ENCODE assay signal across 9 mouse cellular contexts in the genomic region with DNA sequence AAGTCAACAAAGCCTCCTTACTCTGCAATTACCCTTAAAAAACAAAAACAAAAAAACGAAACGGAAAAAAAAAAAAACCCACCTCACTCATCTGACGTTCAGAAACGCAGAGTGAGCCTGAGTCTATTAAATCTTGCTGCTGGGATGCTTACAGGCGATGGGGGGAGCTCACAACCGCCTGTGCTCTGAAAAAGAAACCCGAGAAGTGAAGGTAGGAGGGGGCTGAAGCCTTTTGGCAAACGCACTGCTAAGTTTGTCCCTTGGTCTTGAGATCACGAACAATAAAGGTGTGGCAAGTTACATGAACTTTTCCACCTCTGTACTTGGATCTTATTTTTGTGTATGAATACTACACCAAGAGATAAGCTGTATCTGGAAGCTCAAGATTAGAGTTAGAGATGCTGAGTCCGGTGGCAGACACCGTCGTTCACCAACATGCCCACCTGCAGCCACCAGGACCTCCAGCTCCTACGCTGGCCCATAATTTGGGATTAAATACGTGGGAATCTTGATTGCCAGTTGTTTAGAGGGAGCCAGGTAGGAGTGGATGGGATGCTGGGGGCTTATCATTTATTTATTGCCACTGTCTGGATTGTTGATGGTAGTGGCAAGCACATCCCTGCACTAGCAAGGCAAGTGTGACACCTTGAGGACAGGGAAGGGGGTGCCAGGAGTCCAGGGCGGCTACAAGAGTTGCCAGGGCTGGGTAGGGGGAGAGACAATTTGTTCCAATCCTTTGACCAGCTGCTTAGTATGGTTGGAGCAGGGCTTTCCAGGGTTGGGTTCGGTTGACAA. TPM values are rescaled to one million over a fixed set of nuclear protein-coding genes. Genes with fewer than 3 reads are reported as not detected.
DNase-seq lines count a peak whose midpoint lies in the region; ATAC-seq lines count a peak whose summit lies in the region.
"Had no signal": no experiment of that assay in that cellular context is flagged by ENCODE, and none has a peak within 500 bp of the region (broad histone marks: within the 10 kb centered on the region; RNA-seq: fewer than 3 reads in every experiment).

No protein-coding gene starts in this region.

- DNase-seq in adrenal gland, adult (ENCODE audit: inconsistent age in 2 of 2, low spot score in 1 of 2) = peak; percentile 7 to 30
- no peak for DNase-seq in adrenal gland, postnatal 4 days (ENCODE audit: low spot score in 2 of 2)
- peak; percentile 4 for DNase-seq in ovary, postnatal 14 days (ENCODE audit: low spot score)
- DNase-seq in ovary, postnatal 10 days (ENCODE audit: low spot score) = no peak
- DNase-seq in right cerebral cortex, postnatal 14 days = peak; percentile 48

- WGBS in hindbrain, embryonic 12.5 days = 4% methylated on average over 16 of the region's 16 CpGs
- WGBS in limb, embryonic 15.5 days = 4% methylated on average over 16 of the region's 16 CpGs

- H3K4me3 ChIP-seq in hindbrain, embryonic 12.5 days = peak overlapping the region; percentile 54
- peak overlapping the region; percentile 46 for H3K4me3 ChIP-seq in limb, embryonic 15.5 days
- H3K4me3 ChIP-seq: erythroblast, embryonic 14.5 days had no signal

- ATAC-seq in hindbrain, embryonic 12.5 days (ENCODE audit: low FRiP score) = peak; percentile 96
- ATAC-seq in limb, embryonic 15.5 days (ENCODE audit: insufficient number of reproducible peaks, low FRiP score, low TSS enrichment, low read depth) = no peak
- no peak for ATAC-seq in granulocyte monocyte progenitor cell, adult 5-6 weeks (replicated peaks; ENCODE audit: poor library complexity, severe bottlenecking)

- H3K4me1 ChIP-seq in hindbrain, embryonic 12.5 days = peaks cover 18% of the 10 kb centered on the region
- peaks cover 20% of the 10 kb centered on the region for H3K4me1 ChIP-seq in limb, embryonic 15.5 days

- H3K9me3 ChIP-seq in hindbrain, embryonic 12.5 days (replicated peaks) = no peaks in the 10 kb centered on the region
- H3K9me3 ChIP-seq in limb, embryonic 15.5 days = no peaks in the 10 kb centered on the region

- H3K36me3 ChIP-seq in hindbrain, embryonic 12.5 days = no peaks in the 10 kb centered on the region
- H3K36me3 ChIP-seq in limb, embryonic 15.5 days = no peaks in the 10 kb centered on the region

- H3K9ac ChIP-seq in hindbrain, embryonic 12.5 days = no peak overlapping the region
- H3K9ac ChIP-seq in limb, embryonic 15.5 days = no peak overlapping the region

- peaks cover 24% of the 10 kb centered on the region for H3K27me3 ChIP-seq in hindbrain, embryonic 12.5 days
- H3K27me3 ChIP-seq in limb, embryonic 15.5 days = peaks cover 33% of the 10 kb centered on the region

- H3K4me2 ChIP-seq in hindbrain, embryonic 12.5 days (replicated peaks) = peak overlapping the region; percentile 96
- H3K4me2 ChIP-seq in limb, embryonic 15.5 days = peak overlapping the region; percentile 95

- H3K27ac ChIP-seq in hindbrain, embryonic 12.5 days = no peak overlapping the region
- H3K27ac ChIP-seq in limb, embryonic 15.5 days = no peak overlapping the region

RNA-seq across cellular contexts. Expression of a gene that starts 0.8 kb away (rescaled TPM):
- 1 to 10 TPM in 1 of 2 experiments, under 1 TPM in 1; 0.79 to 1.0 TPM for total RNA-seq in adrenal gland, postnatal 4 days (2021)
- polyA plus RNA-seq in hindbrain, embryonic 12.5 days (2016; fragmentation: Nextera tagmentation; extraction: Ambion mirVana) = 1.7 and 2.1 TPM in 2 replicates
- polyA plus RNA-seq in limb, embryonic 15.5 days (2015; fragmentation: Nextera tagmentation; extraction: Ambion mirVana) = 0.90 and 1.1 TPM in 2 replicates
- not detected in 2 replicates for total RNA-seq in granulocyte monocyte progenitor cell, adult 5-6 weeks (2014; fragmentation: Nextera tagmentation)
- total RNA-seq in granulocyte monocyte progenitor cell, adult 5-6 weeks (2017) = not detected in 2 replicates
- polyA plus RNA-seq: erythroblast, embryonic 14.5 days had no signal

Comparison
In these comparisons a context has a peak if more than half of its experiments do, and no peak if none do; other contexts are left out.
1. DNase-seq: peak in adrenal gland, adult (2 of 2), ovary, postnatal 14 days (single experiment) and right cerebral cortex, postnatal 14 days (single experiment); none in adrenal gland, postnatal 4 days (0 of 2) and ovary, postnatal 10 days (single experiment).